Mouse (Mus musculus): ENCODE data around the gene Gclc. TPM values are rescaled to one million over a fixed set of nuclear protein-coding genes. Genes with fewer than 3 reads are reported as not detected.

The Gclc gene
- polyA plus RNA-seq, 1 experiment from 2014 or later = 20.3 TPM

DNA sequence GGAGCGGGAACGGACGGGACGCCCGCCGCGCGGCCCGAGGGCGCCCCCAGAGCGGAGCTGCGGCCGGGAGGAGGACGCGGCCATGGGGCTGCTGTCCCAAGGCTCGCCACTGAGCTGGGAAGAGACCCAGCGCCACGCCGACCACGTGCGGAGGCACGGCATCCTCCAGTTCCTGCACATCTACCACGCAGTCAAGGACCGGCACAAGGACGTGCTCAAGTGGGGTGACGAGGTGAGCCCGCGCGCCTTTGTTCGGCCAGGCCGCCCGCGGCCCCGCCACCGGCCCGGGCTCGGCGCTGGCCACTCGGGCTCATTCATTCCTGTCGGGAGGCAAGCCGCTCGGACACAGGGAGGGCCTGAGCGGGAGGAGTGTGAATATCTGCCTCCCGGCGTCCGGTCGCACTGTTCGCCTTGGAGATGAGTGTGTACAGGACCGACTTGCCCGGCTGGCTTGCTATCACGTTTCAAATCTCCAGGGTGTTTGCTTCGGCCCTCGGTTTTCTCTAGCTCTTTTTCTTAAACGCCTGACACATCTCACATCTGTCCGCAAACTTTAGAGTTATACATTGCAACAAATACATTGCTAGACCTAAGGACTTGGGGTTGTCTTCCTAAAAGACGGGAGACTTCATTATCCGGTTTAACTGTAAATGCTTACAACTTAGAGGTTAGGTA, 530 bp downstream of the Gclc start:
- ATAC-seq = peak; percentile 69
- H3K36me3 ChIP-seq (ENCODE audit: control insufficient read depth, insufficient read depth, low read length) = no peaks in the 10 kb centered on the region
- H3K27me3 ChIP-seq (replicated peaks; ENCODE audit: control insufficient read depth, insufficient read depth, low read length) = no peaks in the 10 kb centered on the region
- peak overlapping the region; percentile 88 for H3K9ac ChIP-seq (ENCODE audit: low read length)
- peak overlapping the region; percentile 80 for H3K4me3 ChIP-seq (ENCODE audit: low read depth, low read length)
- peak overlapping the region; percentile 84 for H3K27ac ChIP-seq (ENCODE audit: low read depth, low read length)
- H3K9me3 ChIP-seq (replicated peaks; ENCODE audit: control insufficient read depth, low read length) = no peaks in the 10 kb centered on the region
- peaks cover 13% of the 10 kb centered on the region for H3K4me1 ChIP-seq (ENCODE audit: control insufficient read depth, insufficient read depth, low read length)
- under 1% methylated on average over 55 of the region's 57 CpGs for WGBS
- peak overlapping the region; percentile 55 for H3K4me2 ChIP-seq (ENCODE audit: low read length)
- peak; percentile 68 for DNase-seq (ENCODE audit: low spot score)

DNA sequence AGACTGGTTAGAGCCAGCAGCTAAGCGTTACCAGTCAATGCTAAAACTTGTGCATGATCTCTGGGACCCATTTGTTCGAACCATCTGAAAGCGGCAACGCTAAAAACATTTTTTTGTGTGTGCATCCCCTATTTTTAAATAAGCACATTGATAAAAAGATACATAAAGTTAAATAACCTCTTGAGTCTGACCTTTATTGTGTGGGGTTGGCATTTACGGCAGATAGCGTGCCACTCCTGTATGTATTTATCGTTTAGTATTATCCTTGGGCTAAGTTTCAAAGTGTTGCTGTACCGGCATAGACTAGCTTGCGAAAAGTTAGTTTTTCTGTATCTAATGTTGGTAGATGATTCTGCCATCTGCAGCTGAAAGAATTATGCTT, 1.1 kb downstream of the Gclc start:
- no peaks in the 10 kb centered on the region for H3K27me3 ChIP-seq (replicated peaks; ENCODE audit: control insufficient read depth, insufficient read depth, low read length)
- peak overlapping the region; percentile 55 for H3K4me2 ChIP-seq (ENCODE audit: low read length)
- no peaks in the 10 kb centered on the region for H3K9me3 ChIP-seq (replicated peaks; ENCODE audit: control insufficient read depth, low read length)
- no peaks in the 10 kb centered on the region for H3K36me3 ChIP-seq (ENCODE audit: control insufficient read depth, insufficient read depth, low read length)
- peak; percentile 14 for DNase-seq (ENCODE audit: low spot score)
- peak overlapping the region; percentile 80 for H3K4me3 ChIP-seq (ENCODE audit: low read depth, low read length)
- H3K4me1 ChIP-seq (ENCODE audit: control insufficient read depth, insufficient read depth, low read length) = peaks cover 10% of the 10 kb centered on the region
- no peak for ATAC-seq
- peak overlapping the region; percentile 88 for H3K9ac ChIP-seq (ENCODE audit: low read length)
- no peak overlapping the region for H3K27ac ChIP-seq (ENCODE audit: low read depth, low read length)
- 14% methylated on average over 9 of the region's 9 CpGs for WGBS

DNA sequence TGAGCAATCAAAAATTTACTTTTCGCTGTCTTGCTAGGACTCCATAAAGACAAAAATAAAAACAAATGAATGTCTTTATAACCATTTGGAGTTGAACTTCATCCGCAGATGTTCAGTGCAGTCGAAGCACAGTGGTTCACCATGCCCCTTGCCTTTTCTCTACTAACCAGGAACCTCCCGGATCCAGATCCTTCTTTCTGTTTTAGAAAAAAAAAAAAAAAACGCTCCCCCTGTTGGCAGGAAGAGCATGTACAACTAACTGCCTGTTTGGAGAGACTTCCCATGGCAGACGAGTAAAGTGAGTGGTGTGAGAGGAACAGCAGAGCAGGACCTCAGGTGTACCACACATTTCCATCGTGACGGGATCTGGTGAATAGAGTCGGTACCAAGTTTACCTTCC, 1.7 kb downstream of the Gclc start:
- H3K4me3 ChIP-seq (ENCODE audit: low read depth, low read length) = peak overlapping the region; percentile 80; the same call in 1 of the 2 replicates
- 30% methylated on average over 9 of the region's 9 CpGs for WGBS
- H3K9ac ChIP-seq (ENCODE audit: low read length) = no peak overlapping the region
- DNase-seq (ENCODE audit: low spot score) = peak; percentile 63
- H3K4me1 ChIP-seq (ENCODE audit: control insufficient read depth, insufficient read depth, low read length) = peaks cover 10% of the 10 kb centered on the region
- peak overlapping the region; percentile 55 for H3K4me2 ChIP-seq (ENCODE audit: low read length)
- no peak overlapping the region for H3K27ac ChIP-seq (ENCODE audit: low read depth, low read length)
- H3K27me3 ChIP-seq (replicated peaks; ENCODE audit: control insufficient read depth, insufficient read depth, low read length) = no peaks in the 10 kb centered on the region
- H3K9me3 ChIP-seq (replicated peaks; ENCODE audit: control insufficient read depth, low read length) = no peaks in the 10 kb centered on the region
- H3K36me3 ChIP-seq (ENCODE audit: control insufficient read depth, insufficient read depth, low read length) = no peaks in the 10 kb centered on the region
- no peak for ATAC-seq

DNA sequence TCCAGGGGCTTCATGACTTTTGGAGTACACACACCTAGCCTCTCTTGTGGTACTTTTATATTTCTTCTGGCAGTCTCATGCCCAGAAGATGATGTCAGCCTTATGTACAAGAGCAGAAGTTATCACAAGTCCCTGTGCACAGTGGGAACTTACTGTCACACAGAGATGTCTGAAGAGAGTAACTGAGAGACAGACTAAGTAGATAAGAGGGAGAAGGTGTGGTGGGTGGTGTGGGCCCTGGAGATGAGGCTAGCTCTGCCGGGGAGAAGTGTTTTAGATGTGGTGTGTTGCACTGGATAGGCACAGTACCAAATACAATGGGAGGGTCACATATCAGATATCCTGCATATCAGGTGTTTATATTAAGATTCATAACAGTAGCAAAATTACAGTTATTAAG, 3.0 kb downstream of the Gclc start:
- DNase-seq (ENCODE audit: low spot score) (no peak), ATAC-seq (no peak)
- H3K4me3 ChIP-seq (ENCODE audit: low read depth, low read length) = no peak overlapping the region
- H3K9ac ChIP-seq (ENCODE audit: low read length) = no peak overlapping the region
- no peaks in the 10 kb centered on the region for H3K9me3 ChIP-seq (replicated peaks; ENCODE audit: control insufficient read depth, low read length)
- H3K27ac ChIP-seq (ENCODE audit: low read depth, low read length) = no peak overlapping the region
- H3K36me3 ChIP-seq (ENCODE audit: control insufficient read depth, insufficient read depth, low read length) = no peaks in the 10 kb centered on the region
- no peaks in the 10 kb centered on the region for H3K27me3 ChIP-seq (replicated peaks; ENCODE audit: control insufficient read depth, insufficient read depth, low read length)
- no peak overlapping the region for H3K4me2 ChIP-seq (ENCODE audit: low read length)
- peaks cover 10% of the 10 kb centered on the region for H3K4me1 ChIP-seq (ENCODE audit: control insufficient read depth, insufficient read depth, low read length)
- 88% methylated on average over 1 of the region's 1 CpGs for WGBS

DNA sequence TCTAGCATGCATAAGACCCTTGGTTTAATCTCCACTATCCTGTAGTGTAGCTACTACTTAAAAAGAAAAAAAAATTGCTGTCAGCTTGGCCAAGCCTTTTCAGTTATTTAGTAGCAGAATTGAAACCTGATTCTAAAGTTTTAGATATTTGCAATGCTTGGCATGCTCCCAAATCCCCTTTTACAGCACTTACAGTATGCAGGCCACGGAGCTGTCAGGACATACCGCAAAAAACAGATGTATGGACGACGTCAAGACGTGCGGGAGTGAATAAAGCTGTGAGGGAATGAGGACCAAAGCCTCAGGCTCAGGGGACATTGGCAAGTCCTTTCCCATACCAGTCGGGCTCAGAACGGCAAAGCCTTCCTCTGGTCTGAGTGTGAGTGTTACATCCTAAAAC, 4.1 kb downstream of the Gclc start:
- Histone ChIP-seq H3K36me3 (ENCODE audit: control insufficient read depth, insufficient read depth, low read length) (no peaks in the 10 kb centered on the region), H3K4me1 (ENCODE audit: control insufficient read depth, insufficient read depth, low read length) (peaks cover 10% of the 10 kb centered on the region), H3K27ac (ENCODE audit: low read depth, low read length) (no peak overlapping the region), H3K4me2 (ENCODE audit: low read length) (no peak overlapping the region), H3K4me3 (ENCODE audit: low read depth, low read length) (no peak overlapping the region), H3K9me3 (replicated peaks; ENCODE audit: control insufficient read depth, low read length) (no peaks in the 10 kb centered on the region), H3K9ac (ENCODE audit: low read length) (no peak overlapping the region), H3K27me3 (replicated peaks; ENCODE audit: control insufficient read depth, insufficient read depth, low read length) (no peaks in the 10 kb centered on the region)
- ATAC-seq = no peak
- 69% methylated on average over 8 of the region's 8 CpGs for WGBS
- no peak for DNase-seq (ENCODE audit: low spot score)

DNA sequence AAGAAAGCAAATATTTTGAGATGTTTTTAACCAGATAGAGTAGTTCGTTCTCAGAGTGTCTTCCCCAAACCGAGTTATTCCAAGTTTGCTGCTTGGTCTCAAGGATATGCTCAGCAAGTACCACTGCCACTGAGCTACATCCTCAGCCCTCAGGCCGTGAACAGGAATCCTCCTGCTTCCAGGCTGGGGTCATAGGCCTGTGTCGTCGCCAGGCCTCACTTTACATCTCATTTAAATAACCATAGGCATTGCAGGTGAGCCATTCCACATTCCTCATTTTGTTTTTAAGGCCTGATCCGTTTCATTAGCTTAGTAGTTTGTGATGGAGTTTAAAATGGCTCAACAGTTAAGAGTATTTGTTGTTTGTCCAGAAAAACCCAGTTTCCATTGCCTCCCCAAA, 4.8 kb downstream of the Gclc start:
- Histone ChIP-seq H3K27ac (ENCODE audit: low read depth, low read length) (no peak overlapping the region), H3K27me3 (replicated peaks; ENCODE audit: control insufficient read depth, insufficient read depth, low read length) (no peaks in the 10 kb centered on the region), H3K9me3 (replicated peaks; ENCODE audit: control insufficient read depth, low read length) (no peaks in the 10 kb centered on the region), H3K4me1 (ENCODE audit: control insufficient read depth, insufficient read depth, low read length) (peaks cover 10% of the 10 kb centered on the region), H3K4me3 (ENCODE audit: low read depth, low read length) (no peak overlapping the region), H3K36me3 (ENCODE audit: control insufficient read depth, insufficient read depth, low read length) (peaks cover 2% of the 10 kb centered on the region; the same call in 1 of the 2 replicates), H3K4me2 (ENCODE audit: low read length) (no peak overlapping the region), H3K9ac (ENCODE audit: low read length) (no peak overlapping the region)
- DNase-seq (ENCODE audit: low spot score) = no peak
- 63% methylated on average over 6 of the region's 6 CpGs for WGBS
- no peak for ATAC-seq

DNA sequence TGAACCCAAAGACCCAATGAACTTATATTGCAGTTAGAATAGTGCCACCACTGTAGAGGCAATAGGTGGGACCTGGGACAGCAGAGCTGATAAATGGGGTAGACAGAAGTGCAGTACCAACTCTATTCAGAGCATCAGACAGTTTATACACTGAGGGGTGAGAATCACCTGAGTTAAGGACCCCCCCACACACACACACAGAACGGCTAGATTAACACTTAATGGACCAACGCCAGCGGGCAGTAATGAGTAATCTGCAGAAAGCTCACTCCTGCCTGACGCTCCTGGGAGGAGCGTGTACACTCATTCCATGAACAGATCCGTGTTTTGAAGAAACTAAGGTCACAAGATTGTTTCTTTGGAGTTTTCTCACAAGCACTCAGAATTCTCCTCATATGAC, 5.4 kb downstream of the Gclc start:
- H3K4me2 ChIP-seq (ENCODE audit: low read length) = no peak overlapping the region
- H3K27me3 ChIP-seq (replicated peaks; ENCODE audit: control insufficient read depth, insufficient read depth, low read length) = no peaks in the 10 kb centered on the region
- H3K9me3 ChIP-seq (replicated peaks; ENCODE audit: control insufficient read depth, low read length) = no peaks in the 10 kb centered on the region
- no peak overlapping the region for H3K9ac ChIP-seq (ENCODE audit: low read length)
- no peak overlapping the region for H3K4me3 ChIP-seq (ENCODE audit: low read depth, low read length)
- peaks cover 6% of the 10 kb centered on the region; the same call in 1 of the 2 replicates for H3K36me3 ChIP-seq (ENCODE audit: control insufficient read depth, insufficient read depth, low read length)
- ATAC-seq (no peak), DNase-seq (ENCODE audit: low spot score) (no peak)
- H3K4me1 ChIP-seq (ENCODE audit: control insufficient read depth, insufficient read depth, low read length) = peaks cover 10% of the 10 kb centered on the region
- no peak overlapping the region for H3K27ac ChIP-seq (ENCODE audit: low read depth, low read length)
- 80% methylated on average over 6 of the region's 6 CpGs for WGBS

DNA sequence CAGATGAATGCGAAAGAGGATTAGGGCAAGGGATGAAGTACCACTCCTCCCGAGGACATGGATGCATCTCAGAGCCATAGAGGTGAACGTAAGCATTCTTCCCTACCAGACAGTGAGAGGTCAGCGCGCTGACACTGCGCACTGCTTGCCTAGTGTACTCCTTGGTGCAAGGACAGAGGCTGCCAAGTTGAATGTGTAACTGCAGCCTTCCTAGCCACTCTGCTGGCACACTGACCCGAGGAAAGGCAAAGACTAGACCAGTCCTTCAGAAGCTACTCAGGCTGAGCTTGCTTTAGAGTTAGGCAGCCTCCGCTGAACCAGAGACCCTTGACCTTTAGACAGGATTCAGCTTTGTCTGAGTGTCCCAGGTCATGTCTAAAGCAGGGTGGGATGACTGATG, 11.9 kb downstream of the Gclc start:
- H3K27ac ChIP-seq (ENCODE audit: low read depth, low read length) = no peak overlapping the region
- peaks cover 3% of the 10 kb centered on the region for H3K4me1 ChIP-seq (ENCODE audit: control insufficient read depth, insufficient read depth, low read length)
- H3K4me3 ChIP-seq (ENCODE audit: low read depth, low read length) = no peak overlapping the region
- peaks cover 11% of the 10 kb centered on the region; the same call in 1 of the 2 replicates for H3K36me3 ChIP-seq (ENCODE audit: control insufficient read depth, insufficient read depth, low read length)
- no peak overlapping the region for H3K9ac ChIP-seq (ENCODE audit: low read length)
- no peak for DNase-seq (ENCODE audit: low spot score)
- no peaks in the 10 kb centered on the region for H3K27me3 ChIP-seq (replicated peaks; ENCODE audit: control insufficient read depth, insufficient read depth, low read length)
- no peak for ATAC-seq
- 88% methylated on average over 8 of the region's 8 CpGs for WGBS
- no peak overlapping the region for H3K4me2 ChIP-seq (ENCODE audit: low read length)
- no peaks in the 10 kb centered on the region for H3K9me3 ChIP-seq (replicated peaks; ENCODE audit: control insufficient read depth, low read length)

DNA sequence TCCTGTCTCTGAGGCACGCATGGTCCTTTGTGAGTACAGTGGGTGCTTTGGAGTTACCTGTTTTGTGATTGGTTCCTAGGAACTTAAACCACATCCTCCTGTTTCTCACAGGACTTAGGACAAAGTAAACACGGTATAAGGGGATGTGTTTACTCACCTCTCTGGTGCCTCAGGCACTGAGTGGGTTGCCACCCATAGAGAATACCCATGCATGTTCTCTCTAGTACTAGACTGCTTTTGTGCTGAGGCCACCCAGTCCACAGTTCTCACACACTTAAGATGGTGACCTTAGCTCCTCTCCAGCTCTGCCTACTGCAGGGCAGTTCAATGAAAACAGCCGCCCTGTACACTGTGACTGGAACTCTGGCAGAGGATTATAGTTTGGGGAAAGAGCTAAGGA, 12.4 kb downstream of the Gclc start:
- 79% methylated on average over 3 of the region's 3 CpGs for WGBS
- peaks cover 11% of the 10 kb centered on the region; the same call in 1 of the 2 replicates for H3K36me3 ChIP-seq (ENCODE audit: control insufficient read depth, insufficient read depth, low read length)
- no peak overlapping the region for H3K4me3 ChIP-seq (ENCODE audit: low read depth, low read length)
- DNase-seq (ENCODE audit: low spot score) (no peak), ATAC-seq (no peak)
- H3K27ac ChIP-seq (ENCODE audit: low read depth, low read length) = no peak overlapping the region
- H3K27me3 ChIP-seq (replicated peaks; ENCODE audit: control insufficient read depth, insufficient read depth, low read length) = no peaks in the 10 kb centered on the region
- H3K4me2 ChIP-seq (ENCODE audit: low read length) = no peak overlapping the region
- no peaks in the 10 kb centered on the region for H3K9me3 ChIP-seq (replicated peaks; ENCODE audit: control insufficient read depth, low read length)
- peaks cover 8% of the 10 kb centered on the region for H3K4me1 ChIP-seq (ENCODE audit: control insufficient read depth, insufficient read depth, low read length)
- no peak overlapping the region for H3K9ac ChIP-seq (ENCODE audit: low read length)

Measured in forebrain, embryonic 14.5 days (tissue).